Mouse (Mus musculus): ENCODE measurements around the gene Zfp60. TPM values are rescaled to one million over a fixed set of nuclear protein-coding genes. Genes with fewer than 3 reads are reported as not detected.

Gene Zfp60
- polyA plus RNA-seq, 1 experiment from 2014 or later = 62.5 TPM

GRCm38 (mm10) chr7:27794566-27794965 lies 63.4 kb downstream of the Zfp60 start:
- Histone ChIP-seq H3K4me1 (ENCODE audit: control insufficient read depth, insufficient read depth, low read length) (no peaks in the 10 kb centered on the region), H3K36me3 (replicated peaks; ENCODE audit: control insufficient read depth, insufficient read depth, low read depth, low read length) (no peaks in the 10 kb centered on the region), H3K9ac (replicated peaks; ENCODE audit: low read length) (no peak overlapping the region), H3K4me3 (ENCODE audit: low read depth, low read length) (no peak overlapping the region), H3K27ac (replicated peaks; ENCODE audit: low read depth, low read length) (no peak overlapping the region), H3K27me3 (ENCODE audit: control insufficient read depth, insufficient read depth, low read length) (no peaks in the 10 kb centered on the region), H3K4me2 (ENCODE audit: low read depth, low read length) (no peak overlapping the region), H3K9me3 (replicated peaks; ENCODE audit: control insufficient read depth, low read length) (no peaks in the 10 kb centered on the region)
- ATAC-seq (replicated peaks; ENCODE audit: insufficient number of reproducible peaks, low FRiP score, low TSS enrichment, low read depth) (no peak), DNase-seq (ENCODE audit: low spot score) (no peak)

- Histone ChIP-seq H3K4me1 (ENCODE audit: control insufficient read depth, insufficient read depth, low read length) (no peaks in the 10 kb centered on the region), H3K9me3 (replicated peaks; ENCODE audit: control insufficient read depth, low read length) (no peaks in the 10 kb centered on the region), H3K4me3 (ENCODE audit: low read depth, low read length) (no peak overlapping the region; the same call in 1 of the 2 replicates), H3K36me3 (replicated peaks; ENCODE audit: control insufficient read depth, insufficient read depth, low read depth, low read length) (no peaks in the 10 kb centered on the region), H3K27ac (replicated peaks; ENCODE audit: low read depth, low read length) (peak overlapping the region; percentile 9; the same call in 1 of the 2 replicates), H3K27me3 (ENCODE audit: control insufficient read depth, insufficient read depth, low read length) (no peaks in the 10 kb centered on the region), H3K9ac (replicated peaks; ENCODE audit: low read length) (no peak overlapping the region), H3K4me2 (ENCODE audit: low read depth, low read length) (no peak overlapping the region)
- peak; percentile 68 for DNase-seq (ENCODE audit: low spot score)
- WGBS = 29% methylated on average over 7 of the region's 8 CpGs
- ATAC-seq (replicated peaks; ENCODE audit: insufficient number of reproducible peaks, low FRiP score, low TSS enrichment, low read depth) = peak; percentile 82
Observed at GRCm38 (mm10) chr7:27797906-27798811, 67.0 kb downstream of the Zfp60 start.

- Histone ChIP-seq H3K9ac (replicated peaks; ENCODE audit: low read length) (no peak overlapping the region), H3K9me3 (replicated peaks; ENCODE audit: control insufficient read depth, low read length) (no peaks in the 10 kb centered on the region), H3K4me3 (ENCODE audit: low read depth, low read length) (no peak overlapping the region), H3K36me3 (replicated peaks; ENCODE audit: control insufficient read depth, insufficient read depth, low read depth, low read length) (no peaks in the 10 kb centered on the region), H3K4me2 (ENCODE audit: low read depth, low read length) (no peak overlapping the region), H3K4me1 (ENCODE audit: control insufficient read depth, insufficient read depth, low read length) (no peaks in the 10 kb centered on the region), H3K27me3 (ENCODE audit: control insufficient read depth, insufficient read depth, low read length) (no peaks in the 10 kb centered on the region), H3K27ac (replicated peaks; ENCODE audit: low read depth, low read length) (no peak overlapping the region)
- ATAC-seq (replicated peaks; ENCODE audit: insufficient number of reproducible peaks, low FRiP score, low TSS enrichment, low read depth) (no peak), DNase-seq (ENCODE audit: low spot score) (no peak)
- 56% methylated on average over 2 of the region's 2 CpGs for WGBS
Observed at GRCm38 (mm10) chr7:27801137-27801536, 69.9 kb downstream of the Zfp60 start.

- Histone ChIP-seq H3K9ac (replicated peaks; ENCODE audit: low read length) (no peak overlapping the region), H3K36me3 (replicated peaks; ENCODE audit: control insufficient read depth, insufficient read depth, low read depth, low read length) (no peaks in the 10 kb centered on the region), H3K4me2 (ENCODE audit: low read depth, low read length) (no peak overlapping the region), H3K9me3 (replicated peaks; ENCODE audit: control insufficient read depth, low read length) (no peaks in the 10 kb centered on the region), H3K4me1 (ENCODE audit: control insufficient read depth, insufficient read depth, low read length) (no peaks in the 10 kb centered on the region), H3K27me3 (ENCODE audit: control insufficient read depth, insufficient read depth, low read length) (no peaks in the 10 kb centered on the region), H3K4me3 (ENCODE audit: low read depth, low read length) (no peak overlapping the region), H3K27ac (replicated peaks; ENCODE audit: low read depth, low read length) (no peak overlapping the region)
- WGBS = 54% methylated on average over 5 of the region's 5 CpGs
- DNase-seq (ENCODE audit: low spot score) (peak; percentile 25), ATAC-seq (replicated peaks; ENCODE audit: insufficient number of reproducible peaks, low FRiP score, low TSS enrichment, low read depth) (no peak)
Observed at GRCm38 (mm10) chr7:27802986-27803385, 71.8 kb downstream of the Zfp60 start.

Other genes starting within 250 kb of the Zfp60 start
- 24.3 and 25.5 TPM in 2 replicates for gene Sertad1, start 244.5 kb upstream of the Zfp60 start, polyA plus RNA-seq (2014; fragmentation: Nextera tagmentation; extraction: Ambion mirVana)
- gene Prx, start 232.1 kb upstream of the Zfp60 start, polyA plus RNA-seq (2014; fragmentation: Nextera tagmentation; extraction: Ambion mirVana) = 1.2 and 2.2 TPM in 2 replicates
- gene Hipk4, start 208.1 kb upstream of the Zfp60 start, polyA plus RNA-seq (2014; fragmentation: Nextera tagmentation; extraction: Ambion mirVana) = 0.22 and 0.36 TPM in 2 replicates
- 57.1 and 65.5 TPM in 2 replicates for gene Pld3, start 178.2 kb upstream of the Zfp60 start, polyA plus RNA-seq (2014; fragmentation: Nextera tagmentation; extraction: Ambion mirVana)
- gene 2310022A10Rik, start 178.2 kb upstream of the Zfp60 start, polyA plus RNA-seq (2014; fragmentation: Nextera tagmentation; extraction: Ambion mirVana) = 26.4 and 27.5 TPM in 2 replicates
- gene Akt2, start 139.8 kb upstream of the Zfp60 start, polyA plus RNA-seq (2014; fragmentation: Nextera tagmentation; extraction: Ambion mirVana) = 82.8 and 83.3 TPM in 2 replicates
- 2.0 and 3.5 TPM in 2 replicates for gene Ttc9b, start 77.5 kb upstream of the Zfp60 start, polyA plus RNA-seq (2014; fragmentation: Nextera tagmentation; extraction: Ambion mirVana)
- 5.7 and 6.9 TPM in 2 replicates for gene Map3k10, start 56.8 kb upstream of the Zfp60 start, polyA plus RNA-seq (2014; fragmentation: Nextera tagmentation; extraction: Ambion mirVana)
- gene Zfp607b, start 42.0 kb upstream of the Zfp60 start, polyA plus RNA-seq (2014; fragmentation: Nextera tagmentation; extraction: Ambion mirVana) = 3.9 and 5.1 TPM in 2 replicates
- 2.6 and 2.9 TPM in 2 replicates for gene Zfp626, start 75.8 kb downstream of the Zfp60 start, polyA plus RNA-seq (2014; fragmentation: Nextera tagmentation; extraction: Ambion mirVana)
- 13.3 and 13.4 TPM in 2 replicates for gene Zfp59, start 107.2 kb downstream of the Zfp60 start, polyA plus RNA-seq (2014; fragmentation: Nextera tagmentation; extraction: Ambion mirVana)
- 3.8 and 4.4 TPM in 2 replicates for gene Zfp607a, start 126.1 kb downstream of the Zfp60 start, polyA plus RNA-seq (2014; fragmentation: Nextera tagmentation; extraction: Ambion mirVana)
- gene Zfp974, start 198.1 kb downstream of the Zfp60 start, polyA plus RNA-seq (2014; fragmentation: Nextera tagmentation; extraction: Ambion mirVana) = 8.9 and 11.9 TPM in 2 replicates
- gene Zfp780b, start 247.8 kb downstream of the Zfp60 start, polyA plus RNA-seq (2014; fragmentation: Nextera tagmentation; extraction: Ambion mirVana) = 17.2 and 18.6 TPM in 2 replicates

All from embryonic facial prominence, embryonic 11.5 days (tissue).